Mouse (Mus musculus) erythroblast, embryonic 14.5 days (primary cell): ENCODE measurements around the gene Cxcr4.

ENCODE experiments used
- GATA1 ChIP-seq: IDR thresholded peaks from 2 replicates; pipeline ENCODE4 v1.6.1; 2012; ENCODE audit warnings: low read length, inconsistent platforms, mixed read lengths
- TAL1 ChIP-seq: IDR thresholded peaks from 3 replicates; pipeline ENCODE4 v1.6.1; 2012; ENCODE audit warnings: low read length, inconsistent platforms, mixed read lengths

GRCm38 (mm10) chr1:128545672-128546071, 46.4 kb downstream of the Cxcr4 start:
- TF ChIP-seq GATA1 (no peak), TAL1 (no peak)
